Mouse (Mus musculus): ENCODE data around the gene Keap1. TPM values are rescaled to one million over a fixed set of nuclear protein-coding genes. Genes with fewer than 3 reads are reported as not detected.
"Not testable (repeated sequence)": the region's sequence is repeated elsewhere in the genome, so short reads cannot be mapped to it uniquely, and the experiment has no call there.

The Keap1 gene
- polyA plus RNA-seq, 1 experiment from 2014 or later = 27.5 TPM

- Histone ChIP-seq H3K36me3 (ENCODE audit: inconsistent target) (peaks cover 30% of the 10 kb centered on the region), H3K79me2 (ENCODE audit: inconsistent target) (peaks cover 3% of the 10 kb centered on the region; the same call in 1 of the 2 replicates), H3K27ac (peak overlapping the region; percentile 10; the same call in 1 of the 2 replicates), H3K4me3 (ENCODE audit: inconsistent target) (peak overlapping the region; percentile 0; the same call in 1 of the 2 replicates)
- WGBS (ENCODE audit: missing documents) = 31% methylated on average over 16 of the region's 16 CpGs
These were observed 11.8 kb downstream of the Keap1 start for GRCm38 (mm10) chr9:21227342-21227741.

- peak overlapping the region; percentile 26 for H3K4me3 ChIP-seq (ENCODE audit: inconsistent target)
- peak overlapping the region; percentile 46 for H3K27ac ChIP-seq
- peaks cover 10% of the 10 kb centered on the region for H3K36me3 ChIP-seq (ENCODE audit: inconsistent target)
- 17% methylated on average over 7 of the region's 7 CpGs for WGBS (ENCODE audit: missing documents)
- H3K79me2 ChIP-seq (ENCODE audit: inconsistent target) = no peaks in the 10 kb centered on the region
These were observed 13.8 kb downstream of the Keap1 start for GRCm38 (mm10) chr9:21225415-21225758.

- WGBS (ENCODE audit: missing documents) = 21% methylated on average over 25 of the region's 26 CpGs
- H3K27ac ChIP-seq = peak overlapping the region; percentile 46
- H3K79me2 ChIP-seq (ENCODE audit: inconsistent target) = no peaks in the 10 kb centered on the region
- peaks cover 4% of the 10 kb centered on the region; the same call in 1 of the 2 replicates for H3K36me3 ChIP-seq (ENCODE audit: inconsistent target)
- peak overlapping the region; percentile 26 for H3K4me3 ChIP-seq (ENCODE audit: inconsistent target)
These were observed 14.4 kb downstream of the Keap1 start for GRCm38 (mm10) chr9:21224576-21225414.

GRCm38 (mm10) chr9:21223906-21224305, 15.3 kb downstream of the Keap1 start:
- no peak overlapping the region for H3K27ac ChIP-seq
- no peaks in the 10 kb centered on the region for H3K36me3 ChIP-seq (ENCODE audit: inconsistent target)
- WGBS (ENCODE audit: missing documents) = 91% methylated on average over 6 of the region's 6 CpGs
- no peak overlapping the region for H3K4me3 ChIP-seq (ENCODE audit: inconsistent target)
- no peaks in the 10 kb centered on the region for H3K79me2 ChIP-seq (ENCODE audit: inconsistent target)

- H3K36me3 ChIP-seq (ENCODE audit: inconsistent target); H3K79me2 ChIP-seq (ENCODE audit: inconsistent target); H3K27ac ChIP-seq; H3K4me3 ChIP-seq (ENCODE audit: inconsistent target): not testable (repeated sequence)
- WGBS (ENCODE audit: missing documents) = no CpG with 5 or more reads among the region's 2 CpGs
These were observed 15.7 kb downstream of the Keap1 start for GRCm38 (mm10) chr9:21223490-21223889.

- peak overlapping the region; percentile 25; the same call in 1 of the 2 replicates for H3K4me3 ChIP-seq (ENCODE audit: inconsistent target)
- WGBS (ENCODE audit: missing documents) = 14% methylated on average over 7 of the region's 7 CpGs
- no peaks in the 10 kb centered on the region for H3K79me2 ChIP-seq (ENCODE audit: inconsistent target)
- peak overlapping the region; percentile 97 for H3K27ac ChIP-seq
- H3K36me3 ChIP-seq (ENCODE audit: inconsistent target) = no peaks in the 10 kb centered on the region
These were observed 17.7 kb downstream of the Keap1 start for GRCm38 (mm10) chr9:21221383-21221929.

GRCm38 (mm10) chr9:21220490-21221382, 18.4 kb downstream of the Keap1 start:
- 4% methylated on average over 21 of the region's 21 CpGs for WGBS (ENCODE audit: missing documents)
- Histone ChIP-seq H3K4me3 (ENCODE audit: inconsistent target) (peak overlapping the region; percentile 25), H3K79me2 (ENCODE audit: inconsistent target) (no peaks in the 10 kb centered on the region), H3K36me3 (ENCODE audit: inconsistent target) (no peaks in the 10 kb centered on the region), H3K27ac (peak overlapping the region; percentile 97)

- 53% methylated on average over 3 of the region's 3 CpGs for WGBS (ENCODE audit: missing documents)
- Histone ChIP-seq H3K27ac (no peak overlapping the region), H3K79me2 (ENCODE audit: inconsistent target) (no peaks in the 10 kb centered on the region), H3K36me3 (ENCODE audit: inconsistent target) (no peaks in the 10 kb centered on the region), H3K4me3 (ENCODE audit: inconsistent target) (no peak overlapping the region)
These were observed 19.3 kb downstream of the Keap1 start for GRCm38 (mm10) chr9:21219820-21220219.

GRCm38 (mm10) chr9:21216050-21216841, 22.9 kb downstream of the Keap1 start:
- 85% methylated on average over 24 of the region's 25 CpGs for WGBS (ENCODE audit: missing documents)
- no peak overlapping the region for H3K4me3 ChIP-seq (ENCODE audit: inconsistent target)
- H3K36me3 ChIP-seq (ENCODE audit: inconsistent target) = peaks cover 6% of the 10 kb centered on the region; the same call in 1 of the 2 replicates
- H3K27ac ChIP-seq = no peak overlapping the region
- no peaks in the 10 kb centered on the region for H3K79me2 ChIP-seq (ENCODE audit: inconsistent target)

- H3K79me2 ChIP-seq (ENCODE audit: inconsistent target) = no peaks in the 10 kb centered on the region
- H3K36me3 ChIP-seq (ENCODE audit: inconsistent target) = peaks cover 17% of the 10 kb centered on the region; the same call in 1 of the 2 replicates
- no peak overlapping the region for H3K4me3 ChIP-seq (ENCODE audit: inconsistent target)
- WGBS (ENCODE audit: missing documents) = 74% methylated on average over 7 of the region's 7 CpGs
- no peak overlapping the region for H3K27ac ChIP-seq
These were observed 25.5 kb downstream of the Keap1 start for GRCm38 (mm10) chr9:21213617-21214190.

GRCm38 (mm10) chr9:21211624-21212023, 27.5 kb downstream of the Keap1 start:
- Histone ChIP-seq H3K36me3 (ENCODE audit: inconsistent target) (peaks cover 17% of the 10 kb centered on the region; the same call in 1 of the 2 replicates), H3K4me3 (ENCODE audit: inconsistent target) (no peak overlapping the region), H3K27ac (no peak overlapping the region), H3K79me2 (ENCODE audit: inconsistent target) (no peaks in the 10 kb centered on the region)
- WGBS (ENCODE audit: missing documents) = 83% methylated on average over 7 of the region's 7 CpGs

- 95% methylated on average over 6 of the region's 6 CpGs for WGBS (ENCODE audit: missing documents)
- H3K36me3 ChIP-seq (ENCODE audit: inconsistent target) = peaks cover 22% of the 10 kb centered on the region; the same call in 1 of the 2 replicates
These were observed 28.3 kb downstream of the Keap1 start for GRCm38 (mm10) chr9:21210821-21211220.

GRCm38 (mm10) chr9:21208626-21209025, 30.5 kb downstream of the Keap1 start:
- Histone ChIP-seq H3K36me3 (ENCODE audit: inconsistent target) (peaks cover 26% of the 10 kb centered on the region; the same call in 1 of the 2 replicates), H3K27ac (no peak overlapping the region), H3K79me2 (ENCODE audit: inconsistent target) (no peaks in the 10 kb centered on the region), H3K4me3 (ENCODE audit: inconsistent target) (no peak overlapping the region)
- 100% methylated on average over 1 of the region's 2 CpGs for WGBS (ENCODE audit: missing documents)

More at GRCm38 (mm10) chr9:21210821-21211220, 28.3 kb downstream of the Keap1 start:
- no peak overlapping the region for H3K4me3 ChIP-seq (ENCODE audit: inconsistent target)
- no peaks in the 10 kb centered on the region for H3K79me2 ChIP-seq (ENCODE audit: inconsistent target)
- H3K27ac ChIP-seq = no peak overlapping the region
